Mouse (Mus musculus) spleen, adult 12 weeks (tissue): ENCODE data around the gene Elmod1.
"Not testable (repeated sequence)": the region's sequence is repeated elsewhere in the genome, so short reads cannot be mapped to it uniquely, and the experiment has no call there.

Source experiments
- DNase-seq: peaks from one replicate; pipeline ENCODE4 v3.0.0; 2022; ENCODE audit warnings: low spot score

Gene Elmod1

DNA sequence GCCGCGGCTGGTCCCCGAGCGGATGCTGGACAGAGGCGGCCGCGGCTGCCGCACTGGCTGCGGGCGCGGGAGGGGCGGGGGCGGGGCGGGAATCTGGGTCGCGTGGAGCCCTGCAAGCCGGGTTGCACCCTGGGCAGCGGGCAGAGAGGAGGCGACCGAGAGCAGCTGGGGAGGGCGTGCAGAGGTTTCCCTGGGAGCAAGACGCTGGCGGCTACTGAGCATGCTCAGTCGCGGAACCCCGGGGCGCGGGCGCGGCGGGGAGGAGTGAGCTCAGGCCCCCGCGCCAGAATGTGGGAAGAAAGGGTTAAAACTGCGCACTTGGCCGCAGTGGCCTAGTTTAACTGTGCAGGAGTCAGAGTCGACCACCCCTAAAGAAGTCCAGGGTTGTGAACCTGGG, at the start of gene Elmod1:
Elmod1 (minus strand) TSS at position 180 of the 397 bp plus-strand sequence.
- DNase-seq: no peak

DNA sequence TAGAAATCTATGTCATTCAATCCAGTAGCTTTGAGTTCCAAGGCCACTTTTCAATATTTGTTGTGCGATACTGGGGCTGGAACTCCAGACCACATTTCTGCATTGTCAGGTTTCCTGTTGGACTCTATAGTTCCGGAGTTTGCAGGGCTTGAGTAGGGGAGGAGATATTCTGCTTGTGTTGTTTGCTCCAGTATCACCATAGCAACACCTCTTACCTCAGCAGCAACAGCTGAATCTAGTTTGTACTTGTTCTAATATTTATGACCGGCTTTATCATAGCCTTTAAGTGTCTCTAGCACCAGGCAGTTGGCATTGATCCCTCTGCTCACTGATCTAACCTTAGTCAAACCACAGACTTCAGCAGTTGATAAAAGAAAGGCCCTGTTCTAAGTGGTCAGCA, 47.7 kb upstream of the Elmod1 start:
- no peak for DNase-seq

DNA sequence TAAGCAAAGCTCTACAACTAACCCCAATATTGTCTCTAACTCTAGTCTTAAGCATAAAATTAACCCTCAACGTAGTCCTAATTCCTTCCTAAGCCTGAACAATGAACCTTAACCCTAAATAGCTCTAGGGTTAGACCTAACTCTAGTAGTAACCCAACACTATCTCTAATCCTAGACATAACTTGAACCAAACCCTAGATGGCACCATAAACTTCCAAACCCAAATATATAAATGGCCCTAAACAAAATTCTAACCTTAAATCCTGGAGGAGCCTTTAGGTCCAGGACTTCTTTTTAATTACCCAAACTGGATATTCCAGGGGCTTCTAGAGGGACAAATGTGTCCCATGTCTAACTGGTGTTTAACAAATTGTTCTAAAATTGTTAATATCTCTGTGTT, 19.4 kb upstream of the Elmod1 start:
- no peak for DNase-seq

DNA sequence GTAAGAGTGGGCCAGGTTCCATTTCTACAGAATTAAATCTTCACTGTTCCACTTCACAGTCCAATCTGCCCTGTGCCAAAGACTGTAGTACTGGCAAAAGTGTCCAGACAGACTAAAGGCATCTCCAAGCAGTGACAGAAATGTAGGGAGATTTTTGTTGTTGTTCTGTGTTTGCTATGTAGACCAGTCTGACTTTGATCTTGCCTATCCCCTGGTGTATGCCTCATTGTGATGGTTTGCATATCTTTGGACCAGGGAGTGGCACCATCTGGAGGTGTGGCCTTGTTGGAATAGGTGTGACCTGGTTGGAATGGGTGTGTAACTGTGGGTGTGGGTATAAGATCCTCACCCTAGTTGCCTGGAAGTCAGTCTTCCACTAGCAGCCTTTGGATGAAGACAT, 17.5 kb upstream of the Elmod1 start:
- not testable (repeated sequence) for DNase-seq

DNA sequence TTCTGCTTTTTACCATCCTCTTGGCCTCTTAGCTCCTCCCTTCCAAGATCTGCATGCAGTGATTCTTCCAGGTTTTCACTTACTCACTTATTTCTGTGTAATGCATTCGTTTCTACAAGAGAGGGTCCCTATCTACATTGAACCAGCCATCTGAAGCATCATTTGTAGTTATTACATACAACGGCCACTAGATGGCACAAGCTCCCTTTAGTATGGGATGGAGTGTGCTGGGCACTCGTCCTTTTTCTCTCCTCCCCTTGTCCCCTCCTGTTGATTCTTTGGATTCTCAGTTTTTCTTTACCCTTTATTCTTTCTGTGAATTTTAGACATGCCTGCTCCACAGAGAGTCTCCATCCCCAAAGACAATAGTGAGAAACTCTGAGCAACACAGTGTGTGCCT, 15.8 kb upstream of the Elmod1 start:
- no peak for DNase-seq

DNA sequence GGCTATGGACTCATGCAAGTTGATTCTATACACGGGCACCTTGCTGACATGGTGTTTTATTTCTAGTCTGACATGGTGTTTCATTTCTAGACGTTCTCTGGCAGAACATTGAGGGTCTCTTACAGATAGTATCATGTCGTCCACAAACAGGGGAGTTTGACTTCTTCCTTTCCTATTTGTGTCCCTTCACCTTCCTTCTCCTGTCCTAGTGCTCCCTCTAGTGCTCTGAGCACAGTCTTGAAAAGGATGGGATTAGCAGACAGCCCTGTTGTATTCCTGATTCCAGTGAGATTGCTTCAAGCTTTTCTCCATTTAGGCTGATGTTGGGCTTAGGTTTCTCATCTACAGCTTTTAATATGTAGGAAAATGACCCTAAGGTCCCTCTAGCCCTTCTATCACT, 11.9 kb upstream of the Elmod1 start:
- no peak for DNase-seq

DNA sequence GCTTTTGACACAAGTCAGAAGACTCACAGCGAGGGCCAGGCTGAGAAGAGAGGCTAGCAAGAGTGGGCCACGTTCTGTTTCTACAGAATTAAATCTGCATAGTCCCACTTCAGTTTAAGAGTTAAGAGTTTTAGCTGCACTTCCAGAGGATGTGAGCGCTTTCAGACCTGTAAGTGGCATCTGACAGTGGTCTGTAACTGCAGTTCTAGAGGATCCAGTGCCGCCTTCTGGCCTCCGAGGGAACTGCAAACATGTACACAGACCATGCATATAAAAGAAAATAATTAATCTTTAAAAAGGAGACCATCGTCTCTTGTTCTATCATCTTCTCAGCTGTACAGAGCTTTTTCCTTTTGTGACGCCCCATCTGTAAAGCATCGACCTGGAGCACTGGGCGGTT, 9.8 kb upstream of the Elmod1 start:
- no peak for DNase-seq

DNA sequence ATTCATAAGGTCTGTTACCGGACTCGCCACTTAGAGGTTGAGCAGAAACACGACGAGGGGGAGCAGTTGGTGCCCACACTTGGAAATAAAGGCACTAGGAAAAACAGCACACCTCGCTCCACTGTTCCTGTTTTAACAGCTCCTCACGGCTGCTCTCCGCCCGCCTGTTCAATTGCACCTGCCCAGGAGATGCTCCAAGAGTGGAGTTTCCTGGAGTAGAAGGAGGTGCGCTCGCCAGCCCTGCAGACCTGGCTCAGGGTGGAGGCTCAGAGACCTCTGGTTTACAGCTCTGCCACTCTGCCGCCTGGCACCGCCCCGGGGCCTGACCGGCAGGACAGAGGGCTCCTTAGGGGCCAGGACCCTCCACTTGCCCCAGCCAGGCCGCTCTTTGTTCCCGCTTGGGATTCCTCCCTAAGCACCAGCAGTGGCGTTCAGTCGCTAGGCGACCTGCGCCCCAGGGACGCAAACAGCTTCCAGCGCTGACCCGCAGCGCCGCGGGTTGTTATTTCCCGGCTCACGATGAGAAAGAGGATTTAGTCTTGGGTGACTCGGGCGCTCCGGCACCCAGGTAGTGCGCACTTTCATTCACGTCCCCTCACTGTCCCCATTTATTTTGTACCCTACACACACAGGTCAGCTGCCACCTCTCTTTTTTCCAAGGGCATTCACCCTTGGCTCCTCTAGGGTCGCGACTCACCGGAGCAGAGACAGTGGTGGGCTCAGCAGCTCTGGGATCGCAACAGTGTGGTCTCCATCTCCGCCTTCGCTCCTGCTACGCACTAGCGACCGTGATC, 576 bp downstream of the Elmod1 start:
- DNase-seq: no peak

DNA sequence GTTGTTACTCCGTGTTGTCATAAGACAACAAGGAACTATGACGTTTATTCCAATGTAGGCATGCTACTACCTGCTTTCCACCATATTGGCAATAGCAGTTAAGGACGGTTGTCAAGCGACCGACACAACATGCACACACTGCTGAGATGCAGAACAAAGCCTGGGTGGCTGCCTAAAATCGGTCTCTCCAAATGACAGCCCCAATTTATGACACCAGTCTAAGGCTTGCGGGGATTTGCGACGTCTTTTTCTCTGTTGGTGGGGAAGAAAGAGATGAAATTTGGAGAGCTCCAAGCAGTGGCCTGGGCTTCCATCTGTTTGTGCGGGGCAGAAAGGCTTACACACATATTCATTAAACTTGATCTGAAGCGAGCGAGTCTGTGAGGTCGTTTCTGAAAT, 1.2 kb downstream of the Elmod1 start:
- DNase-seq: no peak

DNA sequence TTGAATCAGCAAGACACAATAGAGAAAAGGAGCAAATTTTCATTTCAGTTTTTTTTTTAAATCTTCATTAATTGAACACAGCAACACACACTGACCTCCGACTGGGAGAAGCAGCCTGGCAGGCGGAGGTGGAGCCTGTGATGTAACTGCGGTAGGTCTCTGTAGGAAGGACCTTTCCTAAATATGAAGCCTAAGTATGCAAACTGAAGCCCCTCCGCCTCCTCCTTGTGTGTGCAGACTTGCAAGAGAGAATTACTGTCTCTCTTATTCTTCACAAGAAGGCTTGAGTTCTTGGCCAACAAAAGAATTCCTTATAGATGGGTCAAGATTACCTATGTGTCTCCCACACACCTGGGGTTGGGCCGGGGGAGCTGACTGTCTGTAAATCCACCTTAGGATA, 1.9 kb downstream of the Elmod1 start:
- no peak for DNase-seq

DNA sequence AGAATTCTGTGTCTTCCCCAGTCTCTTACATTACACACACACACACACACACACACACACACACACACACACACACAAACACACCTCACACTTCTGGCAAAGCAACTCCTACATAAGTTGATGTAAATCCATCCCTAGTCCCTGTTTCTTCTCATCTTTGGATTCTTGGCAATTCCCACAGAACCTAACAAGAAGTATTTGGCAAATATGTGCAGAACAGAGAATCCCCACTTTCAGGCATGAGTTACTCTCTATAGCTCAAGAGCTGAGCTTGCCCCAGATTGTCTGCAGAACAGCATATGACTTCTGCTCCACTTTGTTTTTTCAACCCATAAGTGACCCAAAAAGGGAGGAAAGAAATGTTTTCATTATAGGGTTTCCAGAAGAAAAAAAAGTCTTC, 2.7 kb downstream of the Elmod1 start:
- DNase-seq: no peak

DNA sequence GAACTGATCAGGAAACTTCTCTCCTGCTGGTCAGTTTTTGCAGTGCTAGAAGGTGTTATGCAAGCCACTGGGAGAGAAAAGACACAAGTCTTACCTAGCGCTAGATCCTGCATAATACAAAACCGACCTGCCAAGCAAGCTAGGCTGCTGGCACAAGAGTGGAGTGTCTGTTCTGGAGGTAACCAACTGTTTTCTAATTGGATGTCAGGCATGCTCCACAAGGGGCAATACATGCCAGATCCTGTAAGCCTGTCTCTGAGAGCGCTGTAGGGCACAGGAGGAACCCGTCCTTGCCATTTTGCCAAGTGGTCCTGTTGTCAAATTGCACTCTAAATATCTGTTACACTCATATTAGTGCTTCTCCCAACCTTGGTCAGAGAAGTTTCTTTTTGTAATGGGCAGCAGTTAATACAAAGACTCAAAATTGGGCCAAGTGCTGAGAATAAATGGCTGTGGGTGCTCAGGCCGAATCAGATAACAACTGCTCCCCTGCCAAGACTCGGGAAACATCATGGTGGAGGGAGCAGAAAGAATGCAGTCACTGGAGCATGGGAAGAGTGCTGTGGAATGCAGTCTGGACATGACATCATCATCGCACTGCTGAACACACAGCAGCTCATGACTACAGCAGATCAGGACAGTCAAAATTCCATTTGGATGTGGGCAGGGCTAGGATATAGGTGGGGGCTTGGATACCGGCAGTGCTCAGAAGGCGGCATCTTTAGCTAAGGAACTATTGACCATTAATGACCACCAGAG, 7.3 kb downstream of the Elmod1 start:
- DNase-seq: no peak

DNA sequence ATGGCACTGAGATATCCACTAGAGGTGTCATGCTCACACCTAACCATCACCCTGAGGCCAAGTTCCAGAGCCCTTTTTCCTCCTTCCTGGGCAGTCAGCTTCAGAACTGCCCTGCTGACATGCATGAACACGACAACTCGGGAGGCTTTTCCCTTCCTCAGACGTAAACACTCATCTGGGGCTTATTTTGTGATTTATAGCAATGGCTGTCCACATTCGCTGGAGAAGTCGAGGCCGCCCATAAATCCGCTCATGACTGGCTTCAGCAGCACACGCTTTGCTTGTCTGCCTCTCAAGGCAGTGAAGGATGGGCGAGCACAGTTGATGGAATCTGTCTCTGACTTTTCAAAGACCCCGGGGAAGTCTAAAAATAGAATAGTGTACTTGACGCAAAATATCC, 18.1 kb downstream of the Elmod1 start:
- no peak for DNase-seq

DNA sequence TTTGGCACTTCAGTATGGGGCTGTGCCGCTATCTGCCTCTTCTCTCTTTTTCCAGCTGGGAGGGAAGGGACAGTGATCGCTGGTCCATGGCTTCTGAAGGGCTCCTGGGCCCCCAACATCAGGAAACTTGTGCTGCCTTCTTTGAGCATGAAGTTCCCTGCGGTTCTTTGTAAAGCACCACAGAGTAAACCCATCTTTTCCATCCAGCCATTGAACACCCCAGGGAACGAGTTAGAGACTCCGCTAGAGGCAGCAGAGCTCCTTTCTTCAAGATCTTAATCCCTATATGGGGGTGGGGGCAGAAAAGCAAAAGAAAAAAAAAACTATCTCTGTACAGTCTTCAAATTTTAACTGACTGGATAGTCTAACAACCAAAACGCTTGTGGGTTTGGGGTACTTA, 20.2 kb downstream of the Elmod1 start:
- no peak for DNase-seq

DNA sequence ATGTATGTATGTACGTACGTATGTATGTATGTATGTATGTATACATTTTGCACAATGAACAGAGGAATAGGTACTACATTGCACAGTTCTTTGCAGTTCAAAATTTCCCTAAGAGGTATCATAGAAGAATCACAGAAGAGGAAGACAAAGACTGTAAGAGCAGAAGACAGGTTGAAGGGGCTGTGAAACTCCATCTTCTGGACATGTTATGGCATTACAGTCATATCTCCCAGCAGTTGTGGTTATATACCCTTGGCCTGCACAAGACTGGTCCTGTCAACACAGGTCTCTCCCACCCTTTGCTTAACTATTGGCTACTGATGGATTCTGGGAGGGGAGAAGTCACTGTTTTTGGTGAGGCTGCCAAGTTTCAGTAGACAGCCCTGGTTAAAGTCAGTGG, 27.6 kb downstream of the Elmod1 start:
- no peak for DNase-seq

DNA sequence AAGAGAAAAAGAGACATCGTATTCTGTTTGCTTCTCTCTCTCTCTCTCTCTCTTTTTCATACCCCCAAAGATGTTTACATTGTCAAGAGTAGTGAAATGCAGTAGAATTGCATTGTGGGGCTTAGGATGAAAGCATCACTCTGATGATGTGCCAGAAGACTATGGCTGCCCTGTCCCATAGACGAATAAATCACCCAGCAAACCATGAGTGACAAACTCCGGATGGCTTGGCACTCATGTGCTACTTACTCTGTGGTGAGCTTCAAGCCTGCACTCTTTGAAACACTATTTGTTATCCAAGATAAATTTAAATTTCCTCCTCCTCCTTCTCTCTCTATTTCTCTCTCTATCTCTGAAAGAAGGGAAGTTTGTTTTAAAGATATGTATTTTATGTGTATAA, 36.5 kb downstream of the Elmod1 start:
- no peak for DNase-seq

DNA sequence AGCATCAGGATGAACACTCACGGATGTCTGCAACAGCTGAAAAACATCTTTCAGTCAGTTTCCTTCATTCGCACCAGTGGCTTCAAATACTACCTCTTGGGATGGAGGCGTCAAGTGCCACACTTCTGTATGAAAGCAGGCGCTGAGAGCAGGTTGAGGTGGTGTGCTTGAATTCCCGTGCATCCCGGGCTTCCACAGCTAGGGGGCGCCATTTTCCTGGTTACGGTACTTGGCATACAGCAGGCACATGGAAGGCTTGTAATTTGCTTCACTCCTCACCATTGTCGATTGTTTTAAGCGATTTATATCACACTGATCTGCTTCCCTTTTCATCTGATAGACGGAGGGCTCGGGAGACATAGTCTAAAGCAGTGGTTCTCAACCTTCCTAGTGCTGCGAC, 40.9 kb downstream of the Elmod1 start:
- DNase-seq: no peak

DNA sequence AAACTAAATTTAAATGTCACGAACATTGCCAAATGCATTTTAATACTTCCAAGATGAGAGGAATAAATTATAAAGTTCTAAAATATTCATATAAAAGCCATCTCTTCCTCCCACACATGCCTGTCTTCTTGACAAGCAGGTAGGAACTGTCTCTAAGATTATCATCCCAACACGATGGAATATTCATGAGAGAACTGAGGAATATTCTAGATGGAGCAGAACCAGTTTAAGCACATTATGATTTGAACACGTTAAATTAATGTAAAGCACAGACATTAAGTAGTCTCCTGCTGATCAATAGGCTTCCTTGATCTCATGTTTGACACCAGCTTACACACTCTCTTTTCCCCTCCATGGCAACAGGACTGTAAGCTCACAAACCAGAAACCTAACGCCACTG, 41.7 kb downstream of the Elmod1 start:
- no peak for DNase-seq

DNA sequence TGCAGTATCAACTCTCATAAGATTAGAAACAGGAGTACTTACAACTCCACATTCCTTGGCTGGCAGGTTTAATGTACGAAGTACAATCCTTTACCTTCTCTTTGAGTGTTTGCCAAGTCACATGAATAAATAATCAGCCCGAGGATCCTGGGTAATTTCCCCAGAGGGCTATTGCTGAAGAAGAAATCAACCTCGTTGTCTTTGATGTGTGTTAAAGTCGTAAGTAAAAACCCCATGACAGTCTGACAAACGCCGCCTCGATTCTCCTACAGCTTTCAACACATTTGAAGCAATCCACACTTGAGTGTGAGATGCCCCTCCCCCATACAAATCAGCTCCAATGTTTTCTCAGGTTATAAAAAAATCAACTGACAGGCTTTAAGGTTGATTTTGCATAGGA, 44.2 kb downstream of the Elmod1 start:
- no peak for DNase-seq

DNA sequence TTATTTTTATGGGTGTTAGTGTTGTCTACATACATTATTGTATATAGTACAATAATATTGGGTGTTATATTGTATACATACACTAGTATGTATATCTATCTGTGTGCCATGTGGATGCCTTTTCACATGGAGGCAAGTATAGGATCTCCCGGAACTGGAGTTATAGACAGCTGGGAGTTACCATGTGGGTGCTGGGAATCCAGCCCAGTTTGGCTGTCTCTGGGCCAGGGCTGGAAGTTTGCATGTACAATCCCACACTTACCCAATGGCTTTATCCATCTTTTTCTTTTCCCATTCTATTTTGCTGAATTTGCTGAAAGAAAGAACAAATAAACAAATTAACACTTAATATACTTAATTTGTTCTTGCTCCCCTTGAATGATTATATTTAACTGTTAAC, 54.0 kb downstream of the Elmod1 start:
- no peak for DNase-seq

DNA sequence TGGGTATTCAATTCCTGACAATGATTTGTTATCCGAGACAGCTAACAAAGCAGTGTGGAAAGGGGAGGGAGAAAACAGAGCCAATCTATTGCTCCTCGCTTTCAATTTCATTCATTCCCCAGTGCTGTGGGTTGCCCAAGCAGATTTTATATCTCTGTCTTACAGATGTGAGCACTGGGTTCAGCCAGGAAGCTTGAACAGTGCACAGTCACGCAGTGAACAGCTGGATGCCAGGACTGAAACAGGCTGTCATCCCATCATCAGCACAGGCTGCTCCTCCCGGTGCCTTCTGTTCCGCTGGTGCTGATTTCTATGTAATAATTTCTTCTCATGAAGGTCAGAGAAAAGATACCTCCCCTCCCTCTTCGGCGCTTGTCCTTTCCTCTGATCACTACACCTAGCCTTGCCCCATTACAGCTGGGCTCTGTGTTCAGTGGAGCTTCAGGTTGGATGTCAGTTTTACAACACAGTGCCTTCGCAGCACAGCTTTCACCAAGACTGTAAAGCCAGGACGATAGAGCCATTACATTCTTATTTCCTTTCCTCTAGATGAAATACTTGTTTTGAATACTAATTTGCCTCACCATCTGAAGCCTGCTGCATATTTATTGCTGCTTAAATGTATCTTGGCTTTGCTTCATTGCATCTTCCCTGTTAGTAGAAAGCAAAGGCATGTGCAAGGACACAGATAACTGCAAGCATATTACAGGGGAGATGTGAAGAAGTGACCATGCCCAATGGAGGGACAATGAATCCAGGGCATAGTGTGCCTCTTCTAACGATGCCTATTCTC, 59.0 kb downstream of the Elmod1 start:
- no peak for DNase-seq

DNA sequence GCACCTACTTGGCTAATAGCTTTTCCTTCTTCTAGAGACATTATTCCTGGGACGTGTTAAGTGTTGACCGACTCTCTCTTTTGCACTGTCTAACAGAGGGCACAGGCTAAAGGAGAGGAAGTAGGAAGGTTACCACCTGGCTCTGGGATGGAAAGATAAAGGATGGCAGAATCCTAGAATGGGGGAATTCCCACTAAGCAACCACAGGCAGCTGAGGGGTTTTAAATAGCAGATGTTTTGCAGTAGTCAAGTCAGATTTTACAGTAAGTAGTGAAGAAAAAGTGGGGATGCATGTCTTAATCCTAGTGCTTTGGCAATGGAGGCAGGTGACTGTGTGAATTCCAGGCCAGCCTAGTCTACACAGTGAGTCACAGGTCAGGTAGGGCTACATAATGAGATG, 64.3 kb downstream of the Elmod1 start:
- no peak for DNase-seq

DNA sequence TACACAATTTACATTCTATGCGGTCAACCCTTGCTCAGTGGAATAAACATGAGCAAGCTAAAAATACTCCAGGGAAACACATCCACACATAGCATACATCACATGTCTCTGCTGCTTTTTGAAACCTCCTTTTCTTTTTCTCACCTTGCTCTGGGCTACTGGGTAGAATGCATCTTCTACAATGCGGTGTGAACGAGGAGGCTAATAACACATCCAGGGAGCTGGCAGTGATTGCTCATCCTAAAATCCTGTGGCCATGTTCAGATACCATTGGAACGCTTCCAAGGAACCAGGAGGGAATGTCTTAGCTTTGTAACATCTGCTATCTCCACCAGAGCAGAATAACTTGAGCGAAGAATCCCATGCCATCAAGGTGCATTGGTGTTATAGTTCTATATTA, 64.8 kb downstream of the Elmod1 start:
- DNase-seq: no peak
